Mouse (Mus musculus) monocyte, adult 2 months (primary cell): ENCODE results near the gene A4galt.
"Not testable (repeated sequence)": the region's sequence is repeated elsewhere in the genome, so short reads cannot be mapped to it uniquely, and the experiment has no call there.

Experiments used
- DNase-seq, 2 experiments: peaks; one replicate each; pipeline ENCODE4 v3.0.0; 2022; ENCODE audit warnings: low spot score in 2 of 2, low read depth in 1 of 2

A4galt gene

GRCm38 (mm10) chr15:83251176-83252004, at the start of gene A4galt:
Gene A4galt, minus strand, starts transcription at chr15:83251774.
- no peak for DNase-seq

DNA sequence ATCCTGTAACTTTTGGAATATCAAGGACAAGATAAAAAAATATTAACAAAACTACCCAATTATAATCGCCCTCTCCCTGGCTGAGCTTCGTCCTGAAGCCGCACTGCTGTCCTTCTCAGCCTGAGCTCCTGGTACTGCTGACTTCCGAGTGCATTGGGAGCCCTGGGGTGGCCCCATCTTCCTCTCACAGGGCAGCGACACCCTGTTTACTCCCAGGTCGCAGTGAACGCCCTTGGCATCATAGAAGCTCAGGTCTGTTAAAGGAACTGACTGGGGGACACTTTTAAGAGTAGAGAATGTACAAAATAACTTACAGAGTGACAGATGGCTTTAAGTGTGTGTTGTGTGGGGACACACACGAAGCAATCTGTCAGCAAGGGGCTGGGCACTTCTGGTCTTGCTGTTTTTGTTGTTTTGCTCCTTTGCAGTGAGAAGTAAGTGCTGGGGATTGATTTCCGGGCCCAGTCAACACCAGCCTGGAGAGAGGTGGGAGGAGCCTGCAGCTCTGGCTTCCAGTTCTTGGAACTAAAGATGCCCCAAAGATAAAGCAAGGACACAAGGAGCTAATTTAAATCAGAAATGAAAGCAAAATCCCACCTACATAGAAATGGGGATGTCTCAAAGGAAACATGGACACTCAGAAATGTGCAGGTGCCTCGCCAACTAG, 48.5 kb upstream of the A4galt start:
- no peak for DNase-seq

GRCm38 (mm10) chr15:83299450-83299849, 47.9 kb upstream of the A4galt start:
- DNase-seq, result no peak

DNA sequence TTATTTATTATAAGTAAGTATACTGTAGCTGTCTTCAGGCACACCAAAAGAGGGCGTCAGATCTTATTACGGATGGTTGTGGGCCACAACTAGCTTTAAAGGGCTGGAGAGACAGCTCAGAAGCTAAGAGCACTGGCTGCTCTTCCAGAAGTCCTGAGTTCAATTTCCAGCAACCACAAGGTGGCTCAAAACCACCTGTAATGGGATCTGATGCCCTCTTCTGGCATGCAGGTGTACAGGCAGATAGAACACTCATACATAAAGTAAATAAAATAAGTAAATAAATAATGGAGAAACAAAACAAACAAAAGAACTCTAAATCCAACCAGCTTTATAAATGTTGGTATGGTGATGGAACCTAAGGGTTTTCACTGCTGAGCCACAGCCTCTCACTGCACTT, 47.2 kb upstream of the A4galt start:
- no peak for DNase-seq

DNA sequence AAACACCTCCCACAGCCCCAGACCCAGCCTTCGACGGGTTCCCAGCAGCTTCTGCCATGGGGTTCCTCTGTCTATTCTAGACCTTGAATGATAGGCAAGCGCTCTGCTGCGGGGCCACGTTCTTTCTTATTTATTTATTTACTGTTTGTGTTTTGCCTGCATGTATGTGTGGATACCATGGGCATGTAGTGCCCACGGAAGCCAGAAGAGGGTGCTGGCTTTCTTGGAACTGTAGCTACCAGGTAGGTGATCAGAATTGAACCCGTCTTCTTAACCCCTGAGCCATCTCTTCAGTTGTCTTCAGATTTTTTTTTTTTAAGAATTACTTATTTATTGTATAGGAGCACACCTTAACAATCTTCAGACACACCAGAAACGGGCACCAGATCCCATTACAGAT, 46.7 kb upstream of the A4galt start:
- no peak for DNase-seq

GRCm38 (mm10) chr15:83296771-83297311, 45.3 kb upstream of the A4galt start:
- DNase-seq, result no peak

GRCm38 (mm10) chr15:83296050-83296449, 44.5 kb upstream of the A4galt start:
- no peak for DNase-seq

DNA sequence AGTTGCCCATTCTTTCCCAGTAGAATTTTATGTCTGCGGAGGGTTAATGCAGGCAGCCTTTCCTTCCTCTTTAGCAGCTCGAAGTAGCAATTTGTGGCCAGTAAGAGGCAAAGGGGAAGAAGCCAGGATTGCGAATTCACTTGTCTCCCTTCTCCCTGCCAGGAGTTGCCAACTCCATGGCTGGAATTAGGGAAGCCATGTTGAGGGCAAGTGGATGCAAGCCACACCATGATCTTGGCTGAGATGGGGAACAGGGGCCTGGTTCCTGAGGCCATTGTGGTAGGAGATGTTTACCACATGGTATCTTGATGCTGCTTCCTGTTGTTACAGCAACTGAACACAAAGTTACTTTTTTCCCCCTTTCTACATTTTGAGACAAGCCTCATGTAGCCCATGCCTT, 43.4 kb upstream of the A4galt start:
- no peak for DNase-seq

GRCm38 (mm10) chr15:83293706-83294645, 42.4 kb upstream of the A4galt start:
- DNase-seq, result no peak

DNA sequence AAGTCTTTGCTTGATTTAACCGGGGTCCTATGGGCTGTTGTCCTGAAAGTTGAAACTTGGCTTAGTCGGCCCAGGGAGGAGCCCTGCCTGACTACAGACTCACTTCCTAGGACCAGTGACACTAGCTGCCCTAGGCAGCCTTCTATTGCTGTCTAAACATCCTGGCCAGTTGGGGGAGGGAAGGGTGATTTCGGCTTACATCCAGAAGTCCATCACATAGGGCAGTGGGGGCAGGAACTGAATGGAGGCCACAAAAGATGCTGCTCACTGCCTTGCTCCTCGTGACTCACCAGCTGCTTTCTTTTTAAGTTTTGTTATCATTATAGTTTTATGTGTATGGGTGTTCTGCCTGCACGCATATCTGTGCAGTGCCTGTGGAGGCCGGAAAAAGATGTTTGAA, 41.6 kb upstream of the A4galt start:
- DNase-seq, result no peak

GRCm38 (mm10) chr15:83292261-83293056, 40.9 kb upstream of the A4galt start:
- DNase-seq, result no peak

GRCm38 (mm10) chr15:83290899-83291298, 39.3 kb upstream of the A4galt start:
- no peak for DNase-seq

DNA sequence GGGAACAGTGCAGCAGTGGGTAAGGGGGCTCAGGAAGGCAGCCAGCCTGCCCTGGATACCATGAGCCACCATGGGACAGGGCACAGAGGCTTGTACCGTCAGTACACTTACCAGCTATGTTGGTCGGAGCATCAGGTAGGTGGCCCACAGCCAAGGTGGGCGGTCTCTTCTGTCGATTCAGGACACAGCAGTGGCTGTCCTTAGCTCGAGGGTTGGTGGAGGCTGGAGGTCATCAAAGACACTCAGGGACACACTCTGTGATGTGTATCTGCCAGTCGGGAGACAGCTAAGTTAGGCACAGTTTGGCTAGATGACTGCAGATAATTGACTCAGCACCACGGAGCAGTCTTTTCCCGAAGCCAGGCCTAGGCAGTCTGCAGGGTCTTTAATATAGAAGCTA, 33.3 kb upstream of the A4galt start:
- no peak for DNase-seq

GRCm38 (mm10) chr15:83282397-83282796, 30.8 kb upstream of the A4galt start:
- DNase-seq, result no peak

GRCm38 (mm10) chr15:83281303-83281702, 29.7 kb upstream of the A4galt start:
- DNase-seq, result no peak

GRCm38 (mm10) chr15:83278579-83278978, 27.0 kb upstream of the A4galt start:
- DNase-seq, result no peak

DNA sequence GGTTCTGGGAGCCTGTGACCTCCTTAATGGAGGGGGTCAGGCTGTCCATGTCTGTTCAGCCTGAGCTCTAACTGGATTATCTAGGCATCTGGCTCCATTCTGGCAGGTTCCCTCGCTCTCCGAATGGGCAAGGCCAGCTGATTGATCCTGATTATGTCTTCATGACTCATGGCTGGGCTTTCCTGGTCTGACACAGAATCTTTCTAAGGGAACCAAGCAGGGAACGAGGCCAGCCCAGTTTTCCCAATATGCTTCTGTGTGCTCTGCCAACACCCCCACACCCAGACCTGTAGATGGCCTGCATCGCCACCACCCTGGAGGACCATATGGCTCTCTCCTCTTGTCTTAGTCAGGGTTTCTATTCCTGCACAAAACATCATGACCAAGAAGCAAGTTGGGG, 25.9 kb upstream of the A4galt start:
- DNase-seq, result no peak

DNA sequence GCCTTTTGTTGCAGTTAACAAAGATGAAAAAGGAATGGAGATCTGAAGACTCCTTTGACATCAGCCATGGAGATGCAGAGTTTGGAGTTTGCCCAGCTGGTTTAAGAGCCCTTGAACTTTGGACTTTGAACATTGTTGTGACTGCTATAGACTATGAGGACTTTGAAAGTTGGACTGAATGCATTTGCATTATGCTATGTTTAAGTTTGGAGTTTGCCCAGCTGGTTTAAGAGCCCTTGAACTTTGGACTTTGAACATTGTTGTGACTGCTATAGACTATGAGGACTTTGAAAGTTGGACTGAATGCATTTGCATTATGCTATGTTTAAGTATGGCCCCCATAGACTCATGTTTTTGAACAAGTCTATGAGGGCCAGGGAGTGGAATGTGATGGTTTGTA, 22.7 kb upstream of the A4galt start:
- DNase-seq, result not testable (repeated sequence)

DNA sequence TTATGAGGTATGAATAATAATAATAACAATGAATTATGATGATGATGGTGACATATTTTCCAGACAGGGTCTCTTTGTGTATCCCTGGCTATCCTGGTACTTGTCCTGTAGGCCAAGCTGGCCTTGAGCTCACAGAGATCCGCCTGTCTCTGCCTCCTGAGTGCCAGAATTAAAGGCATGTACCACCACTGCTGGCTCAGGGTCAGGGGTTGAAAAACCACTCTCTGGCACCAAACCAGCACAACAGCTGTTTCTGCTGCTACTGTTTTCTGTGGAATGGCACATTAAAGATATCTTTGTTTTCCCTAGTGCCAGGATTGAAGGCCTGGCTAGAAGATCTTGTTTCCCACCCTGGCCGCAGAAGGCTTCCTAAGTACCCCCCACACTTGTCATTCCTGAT, 21.4 kb upstream of the A4galt start:
- DNase-seq, result no peak

DNA sequence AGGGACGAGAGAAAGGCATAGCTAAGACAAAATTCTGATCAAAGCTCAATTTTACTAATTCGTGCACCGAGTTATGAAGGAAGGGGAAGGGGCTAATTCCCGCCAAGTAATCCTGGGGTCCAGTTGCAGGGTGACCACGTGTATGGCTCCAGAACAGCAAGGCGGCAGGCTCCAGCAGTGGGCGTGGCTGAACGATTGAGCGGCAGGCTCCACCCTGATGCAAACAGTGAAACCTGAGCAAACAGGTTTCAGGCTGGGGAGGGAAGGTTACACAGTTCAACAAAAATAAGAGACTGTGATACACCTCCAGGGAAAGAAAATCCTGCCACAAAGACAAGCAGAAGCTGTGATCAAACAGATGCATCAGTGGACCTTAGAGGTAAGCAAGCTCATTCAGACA, 19.6 kb upstream of the A4galt start:
- not testable (repeated sequence) for DNase-seq
